Mouse (Mus musculus): Measurements from ENCODE around the gene Klhl3. TPM values are rescaled to one million over a fixed set of nuclear protein-coding genes. Genes with fewer than 3 reads are reported as not detected.

Gene Klhl3
- polyA plus RNA-seq, 1 experiment from 2014 or later = 0.19 TPM

Other genes starting within 250 kb of the Klhl3 start
- not detected in 3 replicates for gene Spock1, start 205.3 kb downstream of the Klhl3 start, polyA plus RNA-seq (2018)
- 18.4 to 77.1 TPM (median 48.4 TPM) in 3 replicates for gene Hnrnpa0, start 15.0 kb upstream of the Klhl3 start, polyA plus RNA-seq (2018)
- 22.2 to 41.3 TPM (median 25.5 TPM) in 3 replicates for gene Idnk, start 44.1 kb upstream of the Klhl3 start, polyA plus RNA-seq (2018)
- 51.3 to 88.5 TPM (median 66.0 TPM) in 3 replicates for gene Ubqln1, start 102.1 kb upstream of the Klhl3 start, polyA plus RNA-seq (2018)
- gene Gkap1, start 162.1 kb upstream of the Klhl3 start, polyA plus RNA-seq (2018) = 19.3 to 36.5 TPM (median 25.1 TPM) in 3 replicates
- gene Kif27, start 245.5 kb upstream of the Klhl3 start, polyA plus RNA-seq (2018) = 0.10 to 0.20 TPM (median 0.14 TPM) in 3 replicates

All from macrophage (primary cell).